In the genomic region with DNA sequence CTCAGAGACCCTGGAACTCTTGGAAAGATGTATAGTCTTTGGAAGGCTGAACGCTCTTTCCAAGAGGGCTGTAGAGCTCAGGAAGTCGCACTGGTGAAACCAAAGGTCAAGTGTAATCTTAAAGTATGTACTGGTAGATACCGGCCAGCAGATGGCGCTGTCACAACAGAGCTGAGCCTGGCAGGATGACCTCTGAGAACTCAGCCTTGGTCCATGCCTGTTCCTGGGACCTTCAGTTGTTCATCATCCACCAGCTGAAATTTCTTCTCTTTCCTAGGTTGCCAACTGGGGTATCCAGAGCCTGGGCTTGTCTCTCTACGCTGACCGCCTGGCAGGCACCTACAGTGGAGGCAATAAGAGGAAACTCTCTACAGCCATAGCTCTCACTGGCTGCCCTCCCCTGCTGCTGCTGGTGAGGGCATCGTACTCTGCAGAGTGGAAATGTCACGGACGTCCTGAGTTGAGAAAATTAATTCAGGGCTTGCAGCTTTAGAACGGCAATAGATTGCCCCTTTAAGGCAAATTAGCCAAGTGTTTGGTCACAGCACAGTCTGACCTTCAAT, we compare ENCODE assay signal across 9 mouse cellular contexts.
DNase-seq lines count a peak whose midpoint lies in the region; ATAC-seq and TF ChIP-seq lines count a peak whose summit lies in the region.
"Had no signal": no experiment of that assay in that cellular context is flagged by ENCODE, and none has a peak within 500 bp of the region (broad histone marks: within the 10 kb centered on the region; RNA-seq: fewer than 3 reads in every experiment).

No protein-coding gene starts in this region.

- 47% methylated on average over 10 of the region's 10 CpGs for WGBS in forebrain, postnatal 0 days
- 45% methylated on average over 10 of the region's 10 CpGs for WGBS in lung, adult 2 months

- TF ChIP-seq EP300 in ES-Bruce4 (IDR thresholded peaks at IDR 0.05; ENCODE audit: insufficient read depth, low read depth, low read length) = no peak

- no peak for ATAC-seq in forebrain, postnatal 0 days

- TF ChIP-seq CTCF in ES-Bruce4 (IDR thresholded peaks at IDR 0.05; ENCODE audit: low read depth, low read length) = peak; percentile 97
- peak; percentile 64 for TF ChIP-seq CTCF in forebrain, postnatal 0 days (IDR thresholded peaks at IDR 0.05; ENCODE audit: low read depth)
- TF ChIP-seq CTCF in lung, adult 2 months (IDR thresholded peaks at IDR 0.05; ENCODE audit: insufficient read depth, low read length) = peak; percentile 90

- no peak overlapping the region for H3K9ac ChIP-seq in ES-Bruce4 (ENCODE audit: low read depth, poor library complexity, severe bottlenecking)
- no peak overlapping the region for H3K9ac ChIP-seq in forebrain, postnatal 0 days
- H3K9ac ChIP-seq: hindbrain, embryonic 15.5 days had no signal

- no peak overlapping the region for H3K4me3 ChIP-seq in ES-Bruce4 (ENCODE audit: low read depth, low read length)
- H3K4me3 ChIP-seq in forebrain, postnatal 0 days (ENCODE audit: low read depth, low read length) = no peak overlapping the region
- no peak overlapping the region for H3K4me3 ChIP-seq in lung, adult 2 months (replicated peaks; ENCODE audit: extremely low read depth, low read depth, low read length)
- H3K4me3 ChIP-seq: hindbrain, embryonic 15.5 days had no signal

- H3K4me1 ChIP-seq in ES-Bruce4 (ENCODE audit: control insufficient read depth, insufficient read depth, low read length) = no peaks in the 10 kb centered on the region
- H3K4me1 ChIP-seq in forebrain, postnatal 0 days (ENCODE audit: insufficient read depth) = no peaks in the 10 kb centered on the region
- no peaks in the 10 kb centered on the region for H3K4me1 ChIP-seq in lung, adult 2 months (ENCODE audit: control insufficient read depth, insufficient read depth, low read length)
- H3K4me1 ChIP-seq: hindbrain, embryonic 15.5 days had no signal

- H3K4me2 ChIP-seq in forebrain, postnatal 0 days (ENCODE audit: low read depth) = no peak overlapping the region
- H3K4me2 ChIP-seq: hindbrain, embryonic 15.5 days had no signal

- no peaks in the 10 kb centered on the region for H3K36me3 ChIP-seq in ES-Bruce4 (ENCODE audit: control insufficient read depth, insufficient read depth, low read length, poor library complexity, severe bottlenecking)
- no peaks in the 10 kb centered on the region for H3K36me3 ChIP-seq in forebrain, postnatal 0 days (ENCODE audit: insufficient read depth)
- H3K36me3 ChIP-seq: hindbrain, embryonic 15.5 days had no signal

- H3K27ac ChIP-seq in ES-Bruce4 (ENCODE audit: insufficient read depth, low read length) = no peak overlapping the region
- H3K27ac ChIP-seq in forebrain, postnatal 0 days (ENCODE audit: low read depth, low read length) = no peak overlapping the region
- H3K27ac ChIP-seq: hindbrain, embryonic 15.5 days had no signal

- no peaks in the 10 kb centered on the region for H3K9me3 ChIP-seq in ES-Bruce4 (replicated peaks; ENCODE audit: control insufficient read depth, insufficient read depth, low read length, poor library complexity, severe bottlenecking)
- no peaks in the 10 kb centered on the region for H3K9me3 ChIP-seq in forebrain, postnatal 0 days (ENCODE audit: low read length)
- H3K9me3 ChIP-seq: hindbrain, embryonic 15.5 days had no signal

- no peaks in the 10 kb centered on the region for H3K27me3 ChIP-seq in ES-Bruce4 (ENCODE audit: control insufficient read depth, insufficient read depth, low read length, poor library complexity, severe bottlenecking)
- no peaks in the 10 kb centered on the region for H3K27me3 ChIP-seq in forebrain, postnatal 0 days (ENCODE audit: insufficient read depth, low read length)
- H3K27me3 ChIP-seq: hindbrain, embryonic 15.5 days had no signal

- DNase-seq in 3T3-L1 (ENCODE audit: low read depth, low spot score) = peak; percentile 69
- peak; percentile 23 for DNase-seq in c-Kit-positive CD71-positive TER-119-negative erythroid progenitor cells, embryonic 14.5 days (ENCODE audit: low read depth)
- DNase-seq in forebrain, postnatal 0 days = no peak
- peak; percentile 82 for DNase-seq in kidney, adult 9 months
- peak; percentile 56 for DNase-seq in lung, adult 2 months
- DNase-seq in retina, postnatal 1 day = peak; percentile 76
- DNase-seq in urinary bladder, postnatal 36 days (ENCODE audit: low spot score in 2 of 2) = peak; percentile 52 to 60

- TF ChIP-seq POLR2A in ES-Bruce4 (IDR thresholded peaks at IDR 0.05; ENCODE audit: insufficient read depth, low read length) = no peak
- TF ChIP-seq POLR2A in lung, adult 2 months (IDR thresholded peaks at IDR 0.05; ENCODE audit: borderline replicate concordance, extremely low read depth, low read depth, low read length) = no peak
